Mouse (Mus musculus): Measurements from ENCODE around the gene Isl1. TPM values are rescaled to one million over a fixed set of nuclear protein-coding genes. Genes with fewer than 3 reads are reported as not detected.

Gene Isl1
- 14.4 TPM for polyA plus RNA-seq (2014; fragmentation: Illumina TruSeq; extraction: RNeasy Lipid Tissue Mini Kit (QIAGEN cat#74804); ENCODE audit: low read depth, low replicate concordance)

DNA sequence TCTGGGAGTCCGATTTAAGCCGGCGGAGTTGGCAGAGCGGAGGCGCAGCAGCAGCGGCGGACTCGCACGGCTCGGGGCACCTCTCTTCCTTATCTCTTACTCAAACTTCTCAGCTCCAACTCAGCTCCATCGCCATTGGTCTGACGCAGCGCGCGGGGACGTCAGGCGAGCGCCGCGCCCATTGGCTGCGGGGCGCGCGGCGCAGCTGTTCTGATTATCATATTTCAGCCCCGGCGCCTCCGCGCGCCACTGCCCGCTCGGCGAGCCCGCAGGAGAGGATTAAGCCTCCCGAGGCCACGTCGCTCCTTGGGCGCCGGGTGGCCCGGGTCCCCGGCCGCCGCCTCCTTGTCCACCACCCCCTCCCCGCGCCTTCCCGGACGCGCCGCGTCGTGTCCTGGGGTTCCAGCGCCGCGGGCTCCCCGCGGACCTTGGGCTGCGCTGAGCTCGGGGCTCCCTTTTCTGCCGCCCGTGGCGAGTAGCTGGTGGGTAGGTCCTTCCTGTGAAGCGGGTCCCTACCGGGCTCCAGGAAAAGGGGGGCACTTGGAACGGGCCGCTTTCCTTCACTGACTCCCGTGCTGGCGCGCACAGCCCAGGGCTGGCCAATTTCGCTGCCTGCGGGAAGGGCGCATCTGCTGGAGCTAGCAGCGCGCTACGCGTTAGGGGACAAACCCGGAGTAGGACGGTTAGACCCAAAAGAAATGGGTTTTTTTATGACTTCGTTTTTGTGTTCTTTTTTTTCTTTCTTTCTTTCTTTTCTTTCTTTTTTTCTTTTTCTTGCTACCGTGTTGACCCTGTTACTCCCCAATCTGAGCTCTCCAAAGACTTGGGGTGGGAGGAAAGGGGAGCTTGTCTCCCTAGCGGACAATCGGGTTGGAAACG lies at the start of gene Isl1:
Gene Isl1 (minus strand): TSS at position 106 of the 879 bp plus-strand sequence.

Measured in sigmoid colon, adult 10 weeks (tissue).